Mouse (Mus musculus): Measurements from ENCODE around the gene Dpm3.
A peak's percentile ranks its signal among the peaks of the same experiment; 100 is the strongest.
"Not testable (repeated sequence)": the region's sequence is repeated elsewhere in the genome, so short reads cannot be mapped to it uniquely, and the experiment has no call there.

The Dpm3 gene

GRCm38 (mm10) chr3:89259076-89259475 lies at the start of gene Dpm3:
Gene Dpm3, plus strand, starts transcription at chr3:89259358.
- DNase-seq (ENCODE audit: low spot score in 2 of 2): no peak

DNA sequence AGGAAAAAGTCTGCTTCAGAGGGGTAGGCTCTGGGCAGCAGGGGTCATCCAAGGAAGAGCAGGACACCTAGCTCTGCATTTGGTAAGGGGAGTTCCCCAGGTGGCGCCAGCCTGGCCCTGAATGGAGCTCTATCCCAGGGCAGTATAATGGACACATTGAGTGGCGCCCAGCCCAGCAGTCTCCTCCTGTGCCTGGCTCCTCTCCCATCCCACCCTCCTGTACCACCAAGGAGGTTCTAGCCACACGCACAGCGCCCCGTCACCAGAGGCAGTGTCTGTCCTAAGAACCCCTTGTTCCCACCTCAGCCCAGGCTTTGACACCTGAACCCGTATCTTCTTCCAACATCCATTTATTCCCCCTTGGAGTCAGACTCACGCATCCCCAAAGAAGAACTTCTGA lies 49.4 kb upstream of the Dpm3 start:
- DNase-seq (ENCODE audit: low spot score in 2 of 2): no peak

- no peak for DNase-seq (ENCODE audit: low spot score in 2 of 2)
Measured at GRCm38 (mm10) chr3:89210162-89210561, 49.0 kb upstream of the Dpm3 start.

DNA sequence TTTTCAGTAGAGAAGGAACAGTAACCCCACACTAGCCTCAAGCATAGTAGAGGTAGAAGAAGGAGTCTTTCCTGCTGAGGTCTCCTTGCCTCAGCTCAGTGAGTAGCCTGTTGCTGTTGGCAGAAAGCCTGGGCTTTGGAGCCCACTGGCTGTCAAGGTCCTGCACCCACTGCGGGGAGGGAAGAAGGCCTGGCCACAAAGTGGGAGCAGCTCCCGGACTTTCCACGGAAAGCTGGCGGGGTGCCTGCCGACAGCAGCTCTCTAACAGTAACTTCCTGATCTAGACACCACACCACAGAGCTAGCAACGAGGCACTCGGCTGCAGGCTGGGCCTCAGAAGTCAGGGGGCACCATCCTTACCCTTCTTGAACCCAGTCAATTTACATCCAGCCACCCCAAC lies 48.4 kb upstream of the Dpm3 start:
- DNase-seq (ENCODE audit: low spot score in 2 of 2): no peak

GRCm38 (mm10) chr3:89213803-89214530 lies 45.2 kb upstream of the Dpm3 start:
- DNase-seq (ENCODE audit: low spot score in 2 of 2): peak; percentile 93 to 94

DNA sequence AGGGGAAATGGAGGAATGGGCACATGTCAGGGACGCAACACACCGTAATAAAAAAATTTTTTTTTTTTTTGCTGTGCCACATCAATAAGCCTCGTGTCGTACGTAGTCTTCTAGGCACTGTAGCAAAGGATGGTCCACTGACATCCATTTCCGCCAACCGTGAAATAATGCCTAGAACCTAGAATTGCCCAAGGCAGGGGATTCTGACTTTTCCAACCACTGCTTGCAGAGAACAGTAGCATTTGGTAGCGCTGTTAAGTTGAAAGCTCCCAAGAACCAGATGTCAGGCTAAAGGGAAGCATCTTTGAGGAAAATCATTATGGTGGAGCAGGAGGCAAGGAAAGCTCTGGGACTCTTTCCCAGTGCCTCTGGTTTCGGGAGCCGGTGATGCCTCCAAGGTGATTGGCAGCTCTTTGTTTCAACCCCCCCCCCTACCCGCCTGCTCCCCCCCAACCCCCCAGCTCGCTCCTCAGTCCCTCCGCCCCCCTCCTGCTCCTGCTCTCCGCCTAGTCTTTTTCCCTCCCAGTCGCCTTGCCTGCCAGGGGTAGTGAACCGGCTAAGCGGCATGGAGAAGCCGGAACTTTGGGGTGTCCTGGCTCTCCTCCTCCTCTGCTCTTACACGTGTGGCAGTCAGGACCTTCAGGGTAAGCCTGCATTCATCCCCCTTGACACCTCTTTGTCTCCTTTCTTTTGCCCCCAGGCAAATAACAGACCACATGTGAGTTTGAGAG lies 44.3 kb upstream of the Dpm3 start, which contains the start of gene Thbs3:
Gene Thbs3, plus strand, starts transcription at position 500 of the 731 bp plus-strand sequence.
- DNase-seq (ENCODE audit: low spot score in 2 of 2): no peak

DNA sequence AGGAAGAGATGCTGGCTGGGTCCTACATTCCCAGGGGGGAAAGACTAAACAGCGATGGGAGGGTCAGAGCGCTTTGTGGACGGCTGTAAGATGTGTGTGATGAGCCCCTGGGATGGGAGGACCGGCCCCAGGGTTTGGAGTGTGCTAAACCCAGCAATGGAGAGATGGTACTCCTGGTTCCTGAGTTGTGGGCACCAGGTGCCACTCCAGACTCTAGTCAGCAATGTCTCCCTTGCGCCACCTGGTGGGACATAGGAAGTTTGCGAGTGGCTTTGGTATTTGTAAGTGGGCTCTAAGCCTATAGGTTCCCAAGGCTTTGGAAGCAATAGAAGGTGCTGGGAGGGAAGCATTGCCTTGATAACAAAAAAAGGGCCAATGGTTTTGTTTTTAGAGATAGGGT lies 43.3 kb upstream of the Dpm3 start:
- DNase-seq (ENCODE audit: low spot score in 2 of 2): peak; percentile 75 to 86

DNA sequence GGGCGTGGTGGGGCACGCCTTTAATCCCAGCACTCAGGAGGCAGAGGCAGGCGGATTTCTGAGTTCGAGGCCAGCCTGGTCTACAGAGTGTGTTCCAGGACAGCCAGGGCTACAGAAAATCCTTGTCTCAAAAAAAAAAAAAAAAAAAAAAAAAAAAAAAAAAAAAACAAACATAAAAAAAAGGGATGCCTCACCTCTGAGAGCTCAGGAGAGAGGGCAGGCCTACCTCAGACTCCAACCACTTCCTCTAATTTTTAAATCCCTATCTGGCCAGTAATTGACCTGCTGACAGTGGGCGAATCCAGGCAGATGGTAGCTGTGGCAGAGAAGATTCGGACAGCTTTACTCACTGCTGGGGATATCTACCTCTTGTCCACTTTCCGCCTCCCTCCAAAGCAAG lies 42.8 kb upstream of the Dpm3 start:
- DNase-seq (ENCODE audit: low spot score in 2 of 2): not testable (repeated sequence)

DNA sequence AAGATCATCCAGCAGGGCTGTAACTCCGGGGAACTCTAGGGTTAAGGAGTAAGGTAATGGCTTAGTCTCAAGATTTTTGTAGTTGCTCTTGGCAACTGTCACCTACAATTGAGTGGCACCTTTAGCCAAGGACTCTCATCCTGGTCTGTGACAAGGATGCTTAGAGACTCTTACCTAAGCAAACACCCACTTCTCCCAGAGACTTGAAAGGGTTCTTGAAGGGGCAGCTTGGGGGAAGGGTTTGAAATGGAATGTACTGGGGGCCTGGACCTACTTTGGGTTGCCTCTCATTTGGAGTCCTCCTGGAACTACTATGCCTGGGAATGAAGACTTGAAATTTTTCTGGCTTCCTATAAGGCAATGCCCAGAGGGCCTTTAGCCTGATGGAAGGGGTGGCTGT lies 40.9 kb upstream of the Dpm3 start:
- no peak for DNase-seq (ENCODE audit: low spot score in 2 of 2)

DNA sequence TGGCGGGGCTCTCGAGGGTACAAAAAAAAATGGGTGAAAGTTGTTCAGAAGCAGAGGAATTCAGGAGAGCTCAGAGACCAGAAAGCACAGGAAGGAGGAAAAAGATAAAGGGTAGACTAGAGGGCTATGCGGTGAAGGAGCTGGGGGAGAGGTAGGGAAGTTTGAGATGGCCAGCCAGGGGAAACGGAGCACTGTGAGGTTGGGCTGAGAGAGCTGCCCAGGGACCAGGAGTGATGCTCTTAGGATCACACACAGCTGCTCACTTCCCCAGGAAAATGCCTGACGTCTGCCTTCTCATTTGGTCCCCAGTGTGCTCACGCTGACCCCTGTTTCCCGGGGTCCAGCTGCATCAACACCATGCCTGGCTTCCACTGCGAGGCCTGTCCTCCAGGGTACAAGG lies 39.6 kb upstream of the Dpm3 start:
- no peak for DNase-seq (ENCODE audit: low spot score in 2 of 2)

GRCm38 (mm10) chr3:89221167-89221566 lies 38.0 kb upstream of the Dpm3 start:
- no peak for DNase-seq (ENCODE audit: low spot score in 2 of 2)

DNA sequence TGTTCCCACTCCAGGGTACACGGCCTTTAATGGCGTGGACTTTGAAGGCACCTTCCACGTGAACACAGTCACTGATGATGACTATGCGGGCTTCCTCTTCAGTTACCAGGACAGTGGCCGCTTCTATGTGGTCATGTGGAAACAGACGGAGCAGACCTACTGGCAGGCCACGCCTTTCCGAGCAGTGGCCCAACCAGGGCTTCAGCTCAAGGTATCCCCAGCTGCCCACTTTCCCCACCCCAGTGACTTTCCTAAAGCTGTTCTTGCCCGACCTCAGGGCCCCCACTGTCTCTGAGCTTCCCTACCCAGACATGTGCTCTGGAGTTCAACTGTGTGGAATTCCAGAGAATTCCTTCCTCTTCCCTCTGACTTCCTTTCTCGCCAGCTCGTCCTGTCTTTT lies 34.4 kb upstream of the Dpm3 start:
- no peak for DNase-seq (ENCODE audit: low spot score in 2 of 2)

GRCm38 (mm10) chr3:89225321-89225815 lies 33.8 kb upstream of the Dpm3 start:
- no peak for DNase-seq (ENCODE audit: low spot score in 2 of 2)

GRCm38 (mm10) chr3:89225918-89226317 lies 33.2 kb upstream of the Dpm3 start:
- DNase-seq (ENCODE audit: low spot score in 2 of 2): no peak

DNA sequence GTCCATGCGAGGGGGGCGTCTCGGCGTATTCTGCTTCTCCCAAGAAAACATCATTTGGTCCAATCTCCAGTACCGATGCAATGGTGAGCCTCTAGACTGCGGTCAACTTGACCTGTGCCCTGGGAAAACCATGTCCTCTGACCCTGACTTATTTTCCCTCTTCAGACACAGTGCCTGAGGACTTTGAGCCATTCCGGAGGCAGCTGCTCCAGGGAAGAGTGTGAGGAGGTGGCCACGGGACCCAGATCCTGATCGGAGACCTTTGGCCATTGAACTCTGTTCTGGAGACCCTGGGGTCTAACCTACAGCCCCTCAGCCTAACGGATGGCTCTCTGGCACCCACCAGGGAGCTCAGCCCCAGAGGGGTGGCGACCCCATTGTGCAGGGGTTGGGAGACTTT lies 32.8 kb upstream of the Dpm3 start:
- DNase-seq (ENCODE audit: low spot score in 2 of 2): no peak

- no peak for DNase-seq (ENCODE audit: low spot score in 2 of 2)
Measured at GRCm38 (mm10) chr3:89226900-89227299, 32.3 kb upstream of the Dpm3 start, which contains the start of gene Mtx1. Gene Mtx1, minus strand, starts transcription at chr3:89227088.

DNA sequence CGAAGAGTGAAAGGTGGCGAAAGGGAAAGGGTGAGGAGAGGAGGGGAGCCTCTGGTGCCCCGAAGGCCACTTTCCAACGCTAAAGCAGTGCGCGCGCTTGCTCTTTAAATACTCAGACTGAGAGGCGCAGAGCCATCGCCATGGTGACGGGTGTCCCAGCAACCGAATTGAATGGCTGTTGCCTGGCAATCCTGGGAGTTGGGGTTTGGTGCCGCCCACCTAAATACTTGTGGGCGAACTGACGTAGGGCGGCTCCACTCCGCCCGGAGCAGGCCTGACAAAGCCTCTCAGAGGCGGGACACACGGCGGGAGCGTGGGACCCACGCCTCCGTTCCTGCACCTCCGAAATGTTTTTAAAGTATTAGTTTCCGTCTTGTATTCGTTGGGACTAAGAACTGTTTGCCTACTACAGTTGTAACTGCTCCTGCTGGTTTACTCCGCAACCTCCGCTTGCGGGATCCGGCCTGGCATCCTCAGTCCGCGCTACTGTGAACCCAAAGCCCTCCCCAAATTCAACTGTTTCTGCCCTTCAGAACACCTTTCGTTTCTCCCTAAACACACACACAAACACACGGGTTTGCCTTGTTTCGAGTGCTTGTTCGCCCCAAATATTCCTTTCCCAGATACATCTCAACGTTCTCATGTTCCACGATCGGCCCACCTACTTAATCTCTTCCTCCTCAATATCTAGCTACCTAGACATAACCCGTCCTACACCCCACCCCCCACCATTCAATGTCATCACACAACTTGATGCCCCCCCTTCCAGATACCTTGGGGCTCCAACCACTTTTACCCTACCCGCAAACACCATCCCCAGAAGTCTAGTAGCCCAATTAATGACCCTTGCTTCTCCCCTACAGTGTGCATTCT lies 31.6 kb upstream of the Dpm3 start:
- DNase-seq (ENCODE audit: low spot score in 2 of 2): peak; percentile 69 to 74

DNA sequence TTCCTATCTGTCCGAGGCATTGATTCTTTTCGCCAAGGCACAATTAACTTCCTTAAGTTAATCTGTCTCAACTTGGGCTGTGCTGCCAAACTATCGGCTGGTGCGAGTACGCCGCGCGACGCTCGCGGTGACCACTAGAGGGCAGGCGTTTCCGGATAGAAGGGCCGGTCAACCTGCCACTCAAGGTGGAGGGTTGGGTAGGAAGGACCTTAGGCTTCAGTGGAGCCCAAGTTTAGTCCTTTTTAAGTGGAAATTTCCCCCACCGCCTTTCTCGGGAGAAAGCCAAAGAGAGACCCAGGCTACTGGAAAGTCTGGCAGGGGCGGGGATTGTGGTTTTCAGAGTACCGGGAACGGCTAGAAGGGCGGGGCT lies 31.0 kb upstream of the Dpm3 start:
- DNase-seq (ENCODE audit: low spot score in 2 of 2): peak; percentile 86 to 88

DNA sequence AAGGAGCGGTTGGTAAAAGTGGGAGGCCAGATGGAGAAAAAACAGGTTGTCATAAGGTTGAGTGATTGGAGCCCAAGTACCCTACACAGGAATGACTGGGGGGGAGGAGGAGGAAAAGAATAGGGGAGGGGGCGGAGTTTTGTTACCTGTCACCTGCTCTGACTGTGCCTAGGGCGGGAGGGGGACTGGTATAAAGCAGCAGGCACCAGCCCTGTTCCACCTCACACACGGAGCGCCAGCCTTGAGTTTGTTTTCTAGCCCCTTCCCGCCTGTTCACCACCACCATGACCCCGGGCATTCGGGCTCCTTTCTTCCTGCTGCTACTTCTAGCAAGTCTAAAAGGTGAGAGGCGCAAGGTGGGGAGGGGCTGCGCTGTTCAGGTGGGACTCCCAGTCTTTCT lies 30.3 kb upstream of the Dpm3 start, which contains the start of gene Muc1:
Gene Muc1, plus strand, starts transcription at position 222 of the 400 bp plus-strand sequence.
- DNase-seq (ENCODE audit: low spot score in 2 of 2): no peak

DNA sequence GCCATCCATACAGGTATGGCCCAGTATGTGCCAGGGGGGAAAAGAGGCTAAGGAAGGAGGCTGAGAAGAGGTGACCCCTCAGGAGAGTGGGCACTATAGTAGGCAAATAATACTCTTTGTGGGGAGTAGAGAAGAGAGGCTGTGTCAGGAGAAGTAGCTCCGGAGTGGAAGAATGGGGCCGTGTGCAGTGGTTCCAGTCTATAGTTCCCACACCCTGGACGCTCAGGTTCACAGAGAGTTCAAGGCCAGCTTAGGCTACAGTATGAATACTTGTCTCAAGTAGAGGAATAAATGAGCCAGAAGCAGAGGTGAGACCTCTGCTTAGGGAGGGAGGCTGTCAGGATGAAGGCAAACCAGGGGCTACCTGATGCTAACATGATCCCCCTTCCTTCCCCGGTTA lies 29.9 kb upstream of the Dpm3 start:
- no peak for DNase-seq (ENCODE audit: low spot score in 2 of 2)

- peak; percentile 68 to 87 for DNase-seq (ENCODE audit: low spot score in 2 of 2)
Measured at GRCm38 (mm10) chr3:89230561-89230960, 28.6 kb upstream of the Dpm3 start.

GRCm38 (mm10) chr3:89231345-89231744 lies 27.8 kb upstream of the Dpm3 start:
- DNase-seq (ENCODE audit: low spot score in 2 of 2): peak; percentile 73 to 84
